Mouse (Mus musculus) limb, embryonic 14.5 days (tissue): Measurements from ENCODE around the gene Fabp6. TPM values are rescaled to one million over a fixed set of nuclear protein-coding genes. Genes with fewer than 3 reads are reported as not detected.

Source experiments
- ATAC-seq: fragments of 200-750 bp; cut with Nextera tagmentation; 2 replicates; pipeline ENCODE4 v1.8.0; 2017; ENCODE audit warnings: low read depth, moderate number of reproducible peaks, moderate TSS enrichment; ENCODE audit not compliant: low FRiP score
- DNase-seq: peaks from one replicate; pipeline ENCODE4 v3.0.0-alpha.2; 2015; ENCODE audit warnings: low spot score
- H3K27ac ChIP-seq: fragments of 300-500 bp; sonication (generic); replicated peaks from 2 replicates; pipeline ENCODE4 v1.5.1; 2014; ENCODE audit warnings: low read depth, mild to moderate bottlenecking, low read length, moderate library complexity, mixed read lengths
- H3K27me3 ChIP-seq: fragments of 300-500 bp; sonication (generic); 2 replicates; pipeline ENCODE4 v1.6.1; 2014; ENCODE audit warnings: low read length, mixed read lengths; ENCODE audit not compliant: control insufficient read depth, insufficient read depth
- H3K36me3 ChIP-seq: fragments of 300-500 bp; sonication (generic); 2 replicates; pipeline ENCODE4 v1.6.1; 2014; ENCODE audit warnings: mild to moderate bottlenecking, low read length, moderate library complexity, mixed read lengths; ENCODE audit not compliant: control insufficient read depth, insufficient read depth
- H3K4me1 ChIP-seq: fragments of 300-500 bp; sonication (generic); 2 replicates; pipeline ENCODE4 v1.6.1; 2014; ENCODE audit warnings: antibody characterized with exemption, low read length, mixed read lengths; ENCODE audit not compliant: control insufficient read depth, insufficient read depth
- H3K4me2 ChIP-seq: fragments of 300-500 bp; sonication (generic); replicated peaks from 2 replicates; pipeline ENCODE4 v1.6.1; 2014; ENCODE audit warnings: low read depth, mild to moderate bottlenecking, low read length, moderate library complexity; ENCODE audit not compliant: severe bottlenecking
- H3K4me3 ChIP-seq: fragments of 300-500 bp; sonication (generic); replicated peaks from 2 replicates; pipeline ENCODE4 v1.5.1; 2014; ENCODE audit warnings: low read length
- H3K9ac ChIP-seq: fragments of 300-500 bp; sonication (generic); 2 replicates; pipeline ENCODE4 v1.6.1; 2014; ENCODE audit warnings: mild to moderate bottlenecking, low read depth, low read length, moderate library complexity; ENCODE audit not compliant: severe bottlenecking
- H3K9me3 ChIP-seq: fragments of 300-500 bp; sonication (generic); 2 replicates; pipeline ENCODE4 v1.6.1; 2016; ENCODE audit warnings: low read length; ENCODE audit not compliant: control insufficient read depth
- POLR2A ChIP-seq: fragments of 200-500 bp; IDR thresholded peaks from 2 replicates; pipeline ENCODE4 v1.8.0; 2012; ENCODE audit warnings: inconsistent platforms, mild to moderate bottlenecking, moderate library complexity, borderline replicate concordance; ENCODE audit not compliant: insufficient read depth, insufficient read length; ENCODE audit errors: extremely low read depth
- WGBS: fragments of 180-500 bp; shearing (Covaris S2); extraction: QIAGEN DNeasy Blood & Tissue Kit; methylation state at CpG from one replicate; pipeline ENCODE4 v1.1.7; 2014; 5-methylcytosine and 5-hydroxymethylcytosine counted together
- polyA plus RNA-seq, 2 experiments: library from polyadenylated mRNA; depleted of rRNA in 1 of 2; stranded (reverse) in 1 of 2; unstranded in 1 of 2; fragments of >200 nt; fragmentation: Nextera tagmentation in 1 of 2; extraction: Ambion mirVana in 1 of 2; gene quantifications; 2 replicates each; pipeline versions ENCODE4 v1.2.1 to v1.2.3; 2012 to 2014

Gene Fabp6
- polyA plus RNA-seq, 2 experiments = not detected

- Histone ChIP-seq H3K36me3 (peaks cover 41% of the 10 kb centered on the region), H3K9me3 (no peaks in the 10 kb centered on the region), H3K27ac (no peak overlapping the region), H3K4me2 (no peak overlapping the region), H3K27me3 (no peaks in the 10 kb centered on the region), H3K9ac (no peak overlapping the region), H3K4me1 (no peaks in the 10 kb centered on the region), H3K4me3 (no peak overlapping the region)
- DNase-seq = no peak
- no peak for TF ChIP-seq POLR2A
- ATAC-seq = no peak
- 13% methylated on average over 5 of the region's 6 CpGs for WGBS
These were observed 41.6 kb downstream of the Fabp6 start for GRCm38 (mm10) chr11:43559515-43560292.

DNA sequence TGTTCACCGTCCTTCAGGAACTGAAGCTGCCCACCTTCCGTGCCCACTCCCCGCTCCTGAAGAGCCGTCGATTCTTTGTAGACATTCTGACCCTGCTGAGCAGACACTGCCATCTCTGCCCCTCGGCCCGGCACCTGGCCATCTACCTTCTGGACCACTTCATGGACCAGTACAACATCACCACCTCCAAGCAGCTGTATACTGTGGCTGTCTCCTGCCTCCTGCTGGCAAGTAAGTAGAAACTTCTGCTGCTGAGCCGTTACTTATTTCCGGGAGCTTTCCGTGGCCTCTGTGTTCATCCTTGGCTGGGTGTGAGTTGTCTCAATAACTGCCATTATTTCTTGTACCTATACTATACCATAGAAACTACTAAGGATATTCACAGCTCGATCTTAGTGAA, 44.8 kb downstream of the Fabp6 start:
- no peaks in the 10 kb centered on the region for H3K27me3 ChIP-seq
- no peak for DNase-seq
- WGBS = 82% methylated on average over 11 of the region's 11 CpGs
- TF ChIP-seq POLR2A = no peak
- H3K4me1 ChIP-seq = no peaks in the 10 kb centered on the region
- no peak for ATAC-seq
- H3K4me2 ChIP-seq = no peak overlapping the region
- peaks cover 35% of the 10 kb centered on the region for H3K36me3 ChIP-seq
- no peak overlapping the region for H3K4me3 ChIP-seq
- no peak overlapping the region for H3K9ac ChIP-seq
- no peak overlapping the region for H3K27ac ChIP-seq
- H3K9me3 ChIP-seq = no peaks in the 10 kb centered on the region

DNA sequence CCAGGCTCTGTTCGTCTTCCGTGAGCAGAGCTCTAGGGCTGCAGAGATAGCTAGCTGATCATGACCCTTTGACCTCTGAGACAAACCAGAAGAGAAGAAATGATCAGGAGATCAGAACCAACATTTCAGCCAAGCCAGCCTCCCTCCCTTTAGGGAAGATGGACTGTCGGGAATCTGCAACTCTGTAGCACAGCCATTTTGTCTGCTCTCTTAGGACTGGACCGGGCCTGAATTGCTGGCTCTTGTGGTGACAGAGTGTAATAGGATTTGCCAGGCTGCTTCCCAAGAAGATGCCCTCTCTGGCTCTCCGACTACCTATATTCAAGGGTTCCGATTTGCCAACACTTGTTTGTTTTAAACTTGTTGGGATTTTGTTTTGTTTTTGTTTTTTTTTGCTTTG, 48.7 kb downstream of the Fabp6 start:
- H3K9ac ChIP-seq = no peak overlapping the region
- H3K27me3 ChIP-seq = no peaks in the 10 kb centered on the region
- no peak for ATAC-seq
- H3K36me3 ChIP-seq = peaks cover 11% of the 10 kb centered on the region
- DNase-seq = no peak
- peaks cover 9% of the 10 kb centered on the region for H3K4me1 ChIP-seq
- no peaks in the 10 kb centered on the region for H3K9me3 ChIP-seq
- TF ChIP-seq POLR2A = no peak
- H3K27ac ChIP-seq = no peak overlapping the region
- 82% methylated on average over 6 of the region's 6 CpGs for WGBS
- H3K4me2 ChIP-seq = no peak overlapping the region
- no peak overlapping the region for H3K4me3 ChIP-seq

DNA sequence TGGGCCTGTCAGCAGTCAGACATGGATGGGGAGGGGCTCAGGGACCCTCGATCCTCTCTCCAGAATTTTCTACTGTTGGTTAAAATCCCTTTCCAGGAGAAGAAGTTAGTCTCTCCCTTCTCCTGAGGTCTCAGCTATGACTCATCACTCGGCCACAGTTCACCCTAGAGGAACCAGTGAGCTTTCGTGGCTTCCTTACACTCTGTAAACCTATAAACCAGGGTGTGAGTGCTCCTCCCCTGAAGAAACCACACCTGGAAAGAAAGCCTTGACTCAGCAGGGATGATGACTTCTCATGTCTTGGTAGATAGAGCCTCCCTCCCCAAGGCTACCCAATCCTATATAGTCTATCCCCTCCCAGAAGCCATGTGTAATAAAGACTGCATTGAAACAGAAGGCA, 49.6 kb downstream of the Fabp6 start:
- no peak overlapping the region for H3K4me2 ChIP-seq
- peaks cover 4% of the 10 kb centered on the region; the same call in 1 of the 2 replicates for H3K36me3 ChIP-seq
- WGBS = 72% methylated on average over 3 of the region's 3 CpGs
- H3K4me3 ChIP-seq = no peak overlapping the region
- no peak overlapping the region for H3K27ac ChIP-seq
- H3K9ac ChIP-seq = no peak overlapping the region
- H3K4me1 ChIP-seq = peaks cover 9% of the 10 kb centered on the region
- no peaks in the 10 kb centered on the region for H3K9me3 ChIP-seq
- H3K27me3 ChIP-seq = no peaks in the 10 kb centered on the region
- DNase-seq (no peak), ATAC-seq (no peak)
- TF ChIP-seq POLR2A = no peak

DNA sequence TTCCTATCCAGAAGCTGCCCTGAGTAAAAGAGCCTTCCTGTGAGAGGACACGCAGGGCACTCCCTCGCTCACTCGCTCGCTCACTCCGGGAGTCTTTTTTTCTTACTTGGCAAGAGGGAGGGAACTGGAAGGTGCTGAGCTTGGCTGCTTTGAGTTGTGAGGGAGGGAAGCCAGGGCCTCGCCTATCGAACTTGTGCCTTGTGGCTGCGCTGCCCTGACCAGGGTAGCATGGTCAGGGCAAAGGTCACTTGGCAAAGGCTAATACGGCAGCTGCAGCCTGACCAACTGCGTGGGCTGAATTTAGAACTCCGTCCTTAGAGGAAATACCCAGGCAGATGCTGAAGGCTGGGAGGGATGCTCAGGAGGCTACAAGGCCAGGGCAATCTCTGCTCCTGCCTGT, 51.6 kb downstream of the Fabp6 start:
- ATAC-seq (no peak), DNase-seq (no peak)
- Histone ChIP-seq H3K4me1 (peaks cover 9% of the 10 kb centered on the region), H3K36me3 (no peaks in the 10 kb centered on the region), H3K9ac (no peak overlapping the region), H3K27ac (no peak overlapping the region), H3K4me2 (no peak overlapping the region), H3K4me3 (no peak overlapping the region), H3K9me3 (no peaks in the 10 kb centered on the region), H3K27me3 (no peaks in the 10 kb centered on the region)
- TF ChIP-seq POLR2A = no peak
- WGBS = 56% methylated on average over 11 of the region's 11 CpGs
